In genomic region chr4:100700002-100700401, GRCm38 (mm10) we compare ENCODE assay signal across 19 mouse cellular contexts.
"Had no signal": no experiment of that assay in that cellular context is flagged by ENCODE, and none has a peak within 500 bp of the region (broad histone marks: within the 10 kb centered on the region; RNA-seq: fewer than 3 reads in every experiment).

No protein-coding gene starts in this region.

- H3K9ac ChIP-seq: limb, embryonic 13.5 days; liver, embryonic 12.5 days; liver, embryonic 15.5 days; lung, embryonic 15.5 days; midbrain, embryonic 12.5 days had no signal

- H3K4me1 ChIP-seq: limb, embryonic 10.5 days; liver, embryonic 12.5 days; liver, embryonic 15.5 days; lung, embryonic 15.5 days; megakaryocyte, embryonic 14.5 days; midbrain, embryonic 12.5 days had no signal

- H3K9me3 ChIP-seq: limb, embryonic 10.5 days; limb, embryonic 13.5 days; liver, embryonic 12.5 days; liver, embryonic 15.5 days; lung, embryonic 15.5 days; midbrain, embryonic 12.5 days had no signal

- DNase-seq: kidney, adult 18-20 months; kidney, adult 9 months; kidney, postnatal 14 days; kidney, postnatal 4 days; layer of hippocampus, adult 9-11 months; liver; lung, adult 18-20 months; lung, postnatal 10 days; lung, postnatal 36 days; thymus, adult 18-20 months; thymus, postnatal 36 days had no signal

- H3K27ac ChIP-seq: layer of hippocampus, adult 2 months; limb, embryonic 10.5 days; limb, embryonic 13.5 days; liver, embryonic 12.5 days; liver, embryonic 15.5 days; lung, embryonic 15.5 days; midbrain, embryonic 12.5 days had no signal

- ATAC-seq: liver, embryonic 12.5 days had no signal

- H3K4me2 ChIP-seq: limb, embryonic 13.5 days; liver, embryonic 12.5 days; liver, embryonic 15.5 days; lung, embryonic 15.5 days; midbrain, embryonic 12.5 days had no signal

- H3K27me3 ChIP-seq: limb, embryonic 13.5 days; liver, embryonic 12.5 days; liver, embryonic 15.5 days; lung, embryonic 15.5 days; megakaryocyte, embryonic 14.5 days; midbrain, embryonic 12.5 days had no signal

- H3K36me3 ChIP-seq: limb, embryonic 10.5 days; limb, embryonic 13.5 days; liver, embryonic 12.5 days; liver, embryonic 15.5 days; lung, embryonic 15.5 days; midbrain, embryonic 12.5 days had no signal

- H3K4me3 ChIP-seq: layer of hippocampus, adult 2 months; limb, embryonic 10.5 days; limb, embryonic 13.5 days; liver, embryonic 12.5 days; liver, embryonic 15.5 days; lung, embryonic 15.5 days; megakaryocyte, embryonic 14.5 days; midbrain, embryonic 12.5 days had no signal
